Mouse (Mus musculus) B cell, adult 67 days (primary cell): ENCODE data around the gene Olfr1183. TPM values are rescaled to one million over a fixed set of nuclear protein-coding genes. Genes with fewer than 3 reads are reported as not detected.

Source experiments
- total RNA-seq, 2 experiments: library from RNA; stranded (reverse); gene quantifications; 4 replicates each; pipeline ENCODE4 v1.2.4; 2023

Olfr1183 gene
- total RNA-seq = not detected

DNA sequence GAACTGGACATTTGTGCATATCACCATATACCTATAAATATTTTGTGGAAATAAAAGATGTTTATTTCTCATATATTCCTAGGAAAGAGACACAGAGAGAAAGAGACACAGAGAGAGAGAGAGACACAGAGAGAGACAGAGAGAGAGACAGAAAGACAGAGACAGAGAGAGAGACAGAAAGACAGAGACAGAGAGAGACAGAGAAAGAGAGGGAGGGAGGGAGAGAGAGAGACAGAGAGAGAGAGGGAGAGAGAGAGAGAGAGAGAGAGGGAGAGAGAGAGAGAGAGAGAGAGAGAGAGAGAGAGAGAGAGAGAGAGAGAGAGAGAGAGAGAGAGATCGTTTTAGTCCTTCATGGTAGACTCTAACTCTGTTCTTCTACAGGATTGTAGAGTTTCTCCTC, at the start of gene Olfr1183:
Olfr1183 (plus strand) TSS at position 301 of the 400 bp plus-strand sequence.

DNA sequence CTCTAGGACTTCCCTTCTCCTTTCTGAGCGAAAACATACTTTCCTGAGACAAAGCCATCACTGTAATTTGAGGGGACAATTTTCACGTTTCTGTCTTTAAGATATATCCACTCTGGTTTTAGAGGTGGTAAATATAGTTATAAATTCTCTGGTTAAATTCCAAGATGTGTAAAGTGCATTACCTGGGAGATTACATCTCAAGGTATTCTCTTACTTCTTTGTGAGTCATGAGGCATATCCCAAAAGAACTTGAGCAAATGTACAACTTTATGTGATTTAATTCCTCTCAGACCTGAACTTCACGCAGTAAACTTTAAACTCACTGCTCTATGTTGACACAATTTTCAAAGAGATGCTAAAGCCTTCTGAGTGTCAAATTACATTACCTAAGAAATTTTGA, 48.3 kb upstream of the Olfr1183 start, which contains the start of gene Olfr1179:
Olfr1179 (minus strand) TSS at position 101 of the 400 bp plus-strand sequence.

DNA sequence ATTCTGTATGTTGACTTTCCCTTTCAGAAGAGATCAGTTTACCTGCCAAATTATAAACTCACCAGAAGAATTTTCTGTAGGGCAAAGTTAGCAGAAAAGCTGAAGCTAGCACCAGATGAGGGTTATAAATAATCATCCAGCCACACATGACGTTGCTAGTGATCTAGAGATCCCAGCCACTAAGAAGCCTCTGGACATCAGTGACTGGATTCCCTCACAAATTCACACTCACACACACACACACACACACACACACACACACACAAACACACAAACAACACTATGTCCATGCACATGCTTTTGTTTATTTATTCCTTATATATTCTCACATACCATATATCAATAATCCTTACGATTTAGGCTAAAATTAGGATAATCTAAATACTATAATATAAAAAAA, 35.6 kb upstream of the Olfr1183 start, which contains the start of gene Olfr1180:
Olfr1180 (minus strand) TSS at position 101 of the 400 bp plus-strand sequence.

DNA sequence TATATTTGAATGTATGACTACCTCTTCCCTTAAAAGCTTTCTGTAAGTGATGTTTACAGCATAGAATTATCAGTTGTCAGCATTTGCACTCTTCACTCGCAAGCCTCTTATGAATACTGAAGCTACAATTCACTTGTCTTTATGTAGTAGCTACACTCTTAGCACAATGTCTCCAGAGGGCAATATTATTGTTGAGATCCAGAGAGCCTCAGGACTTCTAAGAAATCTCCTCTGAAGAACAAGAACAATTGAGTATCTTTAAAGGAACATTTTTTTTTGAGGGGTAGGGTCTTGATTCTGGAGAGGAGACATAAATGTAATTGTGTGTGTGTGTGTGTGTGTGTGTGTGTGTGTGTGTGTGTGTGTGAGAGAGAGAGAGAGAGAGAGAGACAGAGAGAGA, 28.6 kb upstream of the Olfr1183 start, which contains the start of gene Olfr1181:
Olfr1181 (minus strand) TSS at position 101 of the 400 bp plus-strand sequence.

DNA sequence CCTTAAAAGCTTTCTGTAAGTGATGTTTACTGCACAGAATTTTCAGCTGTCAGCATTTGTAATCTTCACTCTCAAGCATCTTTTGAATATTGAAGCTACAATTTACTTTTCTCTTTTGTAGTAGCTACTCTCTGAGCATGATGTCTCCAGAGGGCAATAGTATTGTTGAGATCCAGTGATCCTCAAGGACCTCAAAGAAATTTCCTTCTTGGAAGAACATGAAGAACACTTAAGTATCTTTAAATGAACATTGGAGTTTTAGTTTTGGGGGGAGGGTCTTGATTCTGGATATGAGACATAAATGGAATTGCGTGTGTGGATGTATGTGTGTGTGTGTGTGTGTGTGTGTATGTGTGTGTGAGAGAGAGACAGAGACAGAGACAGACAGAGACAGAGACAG, 5.6 kb upstream of the Olfr1183 start, which contains the start of gene Gm13757:
Gm13757 (minus strand) TSS at position 101 of the 400 bp plus-strand sequence.

DNA sequence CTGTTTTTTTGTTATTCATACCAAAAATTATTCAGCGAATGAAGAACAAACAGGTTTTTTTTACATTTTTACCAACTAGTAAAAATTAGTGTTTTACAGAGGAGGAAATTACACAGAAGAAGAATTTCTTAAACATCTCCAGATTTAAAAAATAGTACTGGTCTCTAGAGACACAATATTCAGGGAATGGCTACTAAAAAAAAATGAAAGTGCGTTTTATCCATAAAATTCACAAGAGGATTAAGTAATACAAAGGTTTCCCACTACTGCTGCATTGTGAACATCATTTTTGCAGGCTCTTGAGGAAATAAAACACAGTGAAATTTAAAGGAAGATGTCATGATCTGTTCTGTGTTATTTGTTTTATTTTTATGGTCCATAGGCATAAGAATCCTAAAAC, 28.6 kb downstream of the Olfr1183 start, which contains the start of gene Olfr1184:
Olfr1184 (plus strand) TSS at position 301 of the 400 bp plus-strand sequence.

DNA sequence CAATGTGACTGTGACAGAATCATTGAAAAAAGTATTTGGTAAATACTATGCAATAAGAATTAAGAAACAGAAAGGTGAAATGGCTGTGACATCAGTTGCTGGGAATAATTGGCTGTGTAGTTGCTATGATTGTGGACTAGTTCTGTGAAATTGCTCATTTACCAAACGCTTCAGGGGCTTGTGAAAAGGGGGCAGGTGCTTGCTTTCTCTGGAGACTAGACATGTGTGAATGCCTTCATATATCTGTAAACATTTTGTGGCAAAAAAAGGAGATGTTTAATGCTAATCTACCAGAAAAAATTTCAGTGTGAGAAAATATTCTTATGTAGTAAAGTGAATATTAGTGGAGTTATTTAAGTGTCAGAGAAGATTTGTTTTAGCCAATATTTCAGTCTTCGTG, 38.4 kb downstream of the Olfr1183 start, which contains the start of gene Olfr1185-ps1:
Olfr1185-ps1 (plus strand) TSS at position 301 of the 400 bp plus-strand sequence.

DNA sequence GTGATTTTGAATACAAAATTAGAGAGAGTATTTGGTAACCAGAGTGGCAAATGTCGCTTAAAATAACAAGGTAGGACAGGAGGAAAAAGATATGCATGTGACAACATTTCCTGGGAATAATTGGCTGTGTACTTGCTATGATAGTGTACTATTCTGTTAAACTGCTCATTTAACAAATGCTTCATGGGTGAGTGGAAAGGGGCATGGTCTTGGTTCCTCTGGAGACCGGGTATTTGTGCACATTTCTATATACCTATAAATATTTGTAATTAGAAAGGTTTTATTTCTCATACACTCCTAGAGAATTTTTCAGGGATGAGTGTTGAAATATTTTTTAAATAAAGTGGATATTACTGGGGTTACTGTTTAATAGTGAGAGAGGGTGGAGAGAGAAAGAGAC, 63.6 kb downstream of the Olfr1183 start, which contains the start of gene Olfr1186:
Olfr1186 (plus strand) TSS at position 301 of the 400 bp plus-strand sequence.

Other genes with a start within 250 kb of the Olfr1183 start
- not detected for gene Olfr1170, start 226.5 kb upstream of the Olfr1183 start, total RNA-seq
- under 1 TPM; 0.12 to 0.20 TPM for gene Olfr1173, start 175.0 kb upstream of the Olfr1183 start, total RNA-seq
- not detected for gene Olfr1174-ps, start 139.7 kb upstream of the Olfr1183 start, total RNA-seq
- under 1 TPM in 1 of 2 experiments, not detected in 1; 0.15 TPM for gene Olfr1175-ps, start 127.7 kb upstream of the Olfr1183 start, total RNA-seq
- not detected for gene Olfr1176, start 118.1 kb upstream of the Olfr1183 start, total RNA-seq
- not detected for gene Olfr1177-ps, start 108.4 kb upstream of the Olfr1183 start, total RNA-seq
- not detected for gene Olfr1178, start 67.8 kb upstream of the Olfr1183 start, total RNA-seq
- gene Olfr1179, start 48.4 kb upstream of the Olfr1183 start, total RNA-seq = not detected
- gene Olfr1180, start 35.7 kb upstream of the Olfr1183 start, total RNA-seq = not detected
- not detected for gene Olfr1181, start 28.7 kb upstream of the Olfr1183 start, total RNA-seq
- gene Gm13757, start 5.7 kb upstream of the Olfr1183 start, total RNA-seq = not detected
- not detected for gene Olfr1184, start 28.7 kb downstream of the Olfr1183 start, total RNA-seq
- not detected for gene Olfr1185-ps1, start 38.5 kb downstream of the Olfr1183 start, total RNA-seq
- not detected for gene Olfr1186, start 63.7 kb downstream of the Olfr1183 start, total RNA-seq
- gene Olfr1188, start 102.1 kb downstream of the Olfr1183 start, total RNA-seq = not detected
- not detected for gene Olfr1189, start 131.6 kb downstream of the Olfr1183 start, total RNA-seq
- under 1 TPM in 1 of 2 experiments, not detected in 1; 0.12 TPM for gene Olfr1191-ps1, start 185.7 kb downstream of the Olfr1183 start, total RNA-seq
- not detected for gene Olfr1192-ps1, start 193.6 kb downstream of the Olfr1183 start, total RNA-seq
- gene Olfr1193, start 220.8 kb downstream of the Olfr1183 start, total RNA-seq = not detected
- gene Olfr1195, start 234.3 kb downstream of the Olfr1183 start, total RNA-seq = not detected
- gene Olfr1196, start 249.7 kb downstream of the Olfr1183 start, total RNA-seq = not detected